Mouse (Mus musculus) hindbrain, embryonic 13.5 days (tissue): ENCODE measurements around the gene Kcnk7. TPM values are rescaled to one million over a fixed set of nuclear protein-coding genes. Genes with fewer than 3 reads are reported as not detected.

Source experiments
- ATAC-seq: fragments of 200-750 bp; cut with Nextera tagmentation; 2 replicates; pipeline ENCODE4 v1.8.0; 2017; ENCODE audit warnings: moderate TSS enrichment; ENCODE audit not compliant: low FRiP score
- H3K27ac ChIP-seq: fragments of 300-500 bp; sonication (generic); 2 replicates; pipeline ENCODE4 v1.5.1; 2015; ENCODE audit warnings: inconsistent platforms, mild to moderate bottlenecking, moderate library complexity
- H3K27me3 ChIP-seq: fragments of 300-500 bp; sonication (generic); 2 replicates; pipeline ENCODE4 v1.6.1; 2015; ENCODE audit warnings: mild to moderate bottlenecking, inconsistent platforms
- H3K36me3 ChIP-seq: fragments of 300-500 bp; sonication (generic); 2 replicates; pipeline ENCODE4 v1.6.1; 2015; ENCODE audit warnings: mild to moderate bottlenecking, inconsistent platforms
- H3K4me1 ChIP-seq: fragments of 300-500 bp; sonication (generic); replicated peaks from 2 replicates; pipeline ENCODE4 v1.6.1; 2015; ENCODE audit warnings: inconsistent platforms
- H3K4me2 ChIP-seq: fragments of 300-500 bp; sonication (generic); 2 replicates; pipeline ENCODE4 v1.6.1; 2015; ENCODE audit warnings: inconsistent platforms, mild to moderate bottlenecking, moderate library complexity
- H3K4me3 ChIP-seq: fragments of 300-500 bp; sonication (generic); 2 replicates; pipeline ENCODE4 v1.5.1; 2015; ENCODE audit warnings: mild to moderate bottlenecking, inconsistent platforms
- H3K9ac ChIP-seq: fragments of 300-500 bp; sonication (generic); 2 replicates; pipeline ENCODE4 v1.6.1; 2015; ENCODE audit warnings: mild to moderate bottlenecking, inconsistent platforms
- H3K9me3 ChIP-seq: fragments of 300-500 bp; sonication (generic); 2 replicates; pipeline ENCODE4 v1.6.1; 2016; ENCODE audit warnings: inconsistent platforms
- WGBS: fragments of 180-500 bp; shearing (Covaris S2); methylation state at CpG from one replicate; pipeline ENCODE4 v1.1.7; 2015; 5-methylcytosine and 5-hydroxymethylcytosine counted together
- polyA plus RNA-seq: library from polyadenylated mRNA; unstranded; fragments of >200 nt; fragmentation: Nextera tagmentation; extraction: Ambion mirVana; gene quantifications from 2 replicates; pipeline ENCODE4 v1.2.1, GENCODE M21; 2015

Gene Kcnk7
- polyA plus RNA-seq, 1 experiment from 2014 or later, result 0.44 TPM

DNA sequence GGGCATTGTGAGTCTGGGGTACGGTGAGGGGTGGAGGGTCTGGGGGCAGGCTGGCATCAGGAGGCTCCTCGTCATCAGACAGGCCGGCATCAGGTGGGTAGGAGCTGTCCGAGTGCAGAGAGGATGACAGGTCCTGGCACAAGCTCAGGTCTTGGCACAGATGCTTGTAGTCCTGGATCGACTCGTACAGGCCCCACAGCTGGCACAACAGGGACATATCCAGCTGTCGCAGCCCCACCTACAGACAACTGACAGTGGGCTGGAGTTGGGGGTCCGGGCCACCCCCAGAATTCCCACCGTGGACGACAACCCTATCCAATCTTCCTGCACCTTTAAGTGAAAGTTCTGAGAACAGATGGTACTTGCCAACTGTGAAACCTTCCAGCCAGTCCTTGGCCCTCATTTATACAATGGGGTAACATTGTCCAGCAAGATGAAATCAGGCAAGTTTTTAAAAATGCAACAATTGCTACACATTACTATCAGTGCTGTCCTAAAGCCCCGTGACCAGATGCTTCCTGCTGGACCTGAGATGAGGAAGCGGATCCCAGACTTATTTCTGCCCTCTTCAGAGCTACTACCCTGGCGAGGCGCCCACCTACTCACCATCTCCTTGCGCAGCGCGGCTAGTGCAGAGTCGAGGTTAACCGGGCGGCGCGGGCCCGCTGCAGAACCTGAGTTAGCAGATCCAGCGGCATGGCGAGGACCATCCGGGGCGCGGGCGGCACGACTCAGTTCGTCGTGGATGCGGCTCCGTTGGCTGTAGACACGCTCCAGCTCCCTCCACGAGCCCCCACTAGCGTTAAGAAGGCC lies 24.7 kb downstream of the Kcnk7 start:
- H3K27me3 ChIP-seq, result no peaks in the 10 kb centered on the region; the same call in 1 of the 2 replicates
- peak overlapping the region; percentile 98 for H3K27ac ChIP-seq
- no peaks in the 10 kb centered on the region for H3K9me3 ChIP-seq
- H3K4me2 ChIP-seq, result peak overlapping the region; percentile 99
- H3K4me3 ChIP-seq, result peak overlapping the region; percentile 96
- H3K9ac ChIP-seq, result peak overlapping the region; percentile 100
- peaks cover 67% of the 10 kb centered on the region for H3K4me1 ChIP-seq
- peaks cover 22% of the 10 kb centered on the region for H3K36me3 ChIP-seq
- ATAC-seq, result peak; percentile 23
- 7% methylated on average over 37 of the region's 37 CpGs for WGBS

DNA sequence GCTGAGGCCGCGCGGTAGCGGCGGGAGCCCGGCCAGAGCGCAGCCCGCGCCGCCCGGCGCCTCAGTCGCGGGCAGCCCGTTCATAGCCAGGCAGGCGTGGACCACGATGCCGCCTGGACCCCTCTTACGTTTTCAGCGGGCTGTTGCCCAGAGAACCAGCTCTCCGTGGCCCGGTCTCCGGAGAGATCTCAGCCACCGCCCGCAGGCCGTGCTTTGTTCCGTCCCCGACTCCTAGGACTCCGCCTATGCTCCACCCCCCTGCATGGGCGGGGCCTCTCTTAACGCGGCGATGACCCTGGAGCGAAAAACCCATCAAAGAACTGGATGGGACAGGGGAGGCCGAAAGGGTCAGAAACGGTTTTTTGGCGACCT lies 25.3 kb downstream of the Kcnk7 start, which contains the start of gene Fam89b:
Gene Fam89b, minus strand, starts transcription at position 210 of the 372 bp plus-strand sequence.
- Histone ChIP-seq H3K9ac (peak within 1 kb of the TSS; percentile 100), H3K4me1 (peaks cover 65% of the 10 kb centered on the region), H3K4me3 (peak within 1 kb of the TSS; percentile 96), H3K4me2 (peak within 1 kb of the TSS; percentile 99), H3K27me3 (peaks cover 5% of the 10 kb centered on the region), H3K27ac (peak within 1 kb of the TSS; percentile 98), H3K9me3 (no peaks in the 10 kb centered on the region), H3K36me3 (peaks cover 17% of the 10 kb centered on the region)
- ATAC-seq, result peak; percentile 75
- WGBS, result under 1% methylated on average over 37 of the region's 37 CpGs

DNA sequence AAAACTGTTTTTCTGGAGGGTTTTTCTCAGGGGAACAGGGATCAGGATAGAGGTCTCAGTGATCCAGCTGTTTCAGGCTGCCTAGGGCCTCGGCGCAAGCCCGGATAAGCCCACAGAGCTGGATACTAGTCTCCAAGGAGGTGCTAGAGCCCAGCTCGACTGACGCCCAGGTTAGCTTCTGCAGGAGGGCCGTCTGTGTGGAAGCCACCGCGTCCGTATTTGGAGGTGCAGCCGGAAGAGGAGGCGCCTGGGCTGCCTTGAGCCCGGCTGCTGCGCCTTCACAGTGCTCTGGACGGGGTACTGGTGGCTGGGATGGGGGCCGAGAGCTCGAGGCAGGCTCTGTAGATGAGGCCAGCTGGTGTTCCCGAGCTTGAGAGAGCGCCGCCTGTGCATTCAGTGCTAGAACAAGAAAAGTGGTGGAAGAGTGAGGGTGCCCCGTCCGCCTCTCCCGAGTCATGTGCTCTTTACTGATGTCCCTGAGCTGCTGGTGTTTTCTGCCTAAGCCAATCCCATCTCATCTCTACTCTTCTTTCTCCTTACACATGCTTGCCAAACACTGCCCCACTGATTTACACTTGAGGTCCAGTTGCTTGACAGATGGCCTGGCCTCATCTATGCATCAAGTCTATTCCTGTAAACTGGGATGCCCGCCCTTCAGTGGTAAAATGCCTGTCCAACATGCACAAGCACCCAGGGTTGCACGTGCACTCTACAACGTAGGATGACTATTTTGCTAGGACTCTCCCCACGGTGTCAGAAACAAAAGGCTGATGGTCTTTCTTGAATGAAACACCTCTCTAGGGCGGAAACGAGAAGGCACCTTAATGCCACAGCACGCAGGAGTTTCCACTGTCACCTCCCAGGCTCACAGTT lies 26.4 kb downstream of the Kcnk7 start:
- H3K9ac ChIP-seq, result peak overlapping the region; percentile 84
- peaks cover 54% of the 10 kb centered on the region for H3K4me1 ChIP-seq
- peak overlapping the region; percentile 98 for H3K27ac ChIP-seq
- peak overlapping the region; percentile 99 for H3K4me2 ChIP-seq
- peaks cover 15% of the 10 kb centered on the region for H3K27me3 ChIP-seq
- ATAC-seq, result no peak
- no peaks in the 10 kb centered on the region for H3K9me3 ChIP-seq
- peak overlapping the region; percentile 96 for H3K4me3 ChIP-seq
- H3K36me3 ChIP-seq, result peaks cover 6% of the 10 kb centered on the region
- WGBS, result 78% methylated on average over 29 of the region's 29 CpGs

DNA sequence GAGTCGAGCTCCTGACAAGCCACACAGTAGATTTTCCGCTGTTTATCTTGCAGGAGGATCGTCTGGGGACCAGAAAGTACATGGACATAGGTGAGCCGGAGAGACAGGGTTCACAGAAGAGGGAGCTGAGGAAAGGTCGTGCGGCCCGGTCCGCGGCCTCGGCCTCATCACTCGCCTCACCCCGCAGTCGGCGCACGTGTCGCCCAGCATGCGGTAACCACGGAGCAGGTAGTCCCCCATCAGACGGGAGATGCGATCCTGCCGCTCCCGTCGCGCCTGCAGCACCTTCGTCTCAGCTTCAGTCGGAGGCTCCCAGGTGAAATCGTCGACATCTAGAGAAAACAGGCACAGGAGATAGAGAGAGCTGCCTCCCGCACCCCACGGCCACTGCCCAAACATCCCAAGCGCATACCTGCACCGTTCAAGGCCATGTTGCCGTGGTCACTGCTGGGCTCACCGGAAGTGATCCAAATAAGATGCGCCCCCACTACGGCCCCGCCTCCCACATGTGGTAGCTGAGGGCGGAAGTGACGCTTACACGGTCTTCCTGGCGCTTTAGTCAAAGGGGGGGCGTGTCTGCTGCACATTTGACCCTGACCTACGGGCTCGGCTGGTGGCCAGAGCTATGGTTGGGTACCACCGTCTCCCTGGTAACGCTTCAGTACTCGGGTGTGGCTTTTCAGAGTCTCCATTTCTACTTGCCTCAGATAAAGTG lies 27.3 kb downstream of the Kcnk7 start:
- H3K4me1 ChIP-seq, result peaks cover 45% of the 10 kb centered on the region
- under 1% methylated on average over 47 of the region's 47 CpGs for WGBS
- peak overlapping the region; percentile 99 for H3K4me2 ChIP-seq

DNA sequence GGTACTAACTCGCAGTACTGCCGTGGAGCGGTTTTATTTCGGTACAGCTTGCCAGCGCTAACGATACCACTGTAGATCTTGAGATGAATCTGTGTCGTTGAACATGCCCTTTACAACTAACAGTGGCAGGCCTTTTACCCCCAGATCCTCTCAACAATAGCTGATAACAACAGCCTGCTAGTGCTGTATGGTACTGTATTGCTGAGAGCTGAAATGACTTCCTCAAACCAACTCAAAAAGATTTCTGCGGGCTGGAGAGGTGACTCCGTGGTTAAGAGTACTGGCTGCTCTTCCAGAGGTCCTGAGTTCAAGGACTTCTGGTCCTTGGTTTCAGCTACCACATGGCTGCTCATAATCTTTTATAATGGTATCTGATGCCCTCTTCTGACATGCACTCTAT lies 30.2 kb downstream of the Kcnk7 start:
- no peak overlapping the region for H3K27ac ChIP-seq
- no peak overlapping the region for H3K4me2 ChIP-seq
- 83% methylated on average over 9 of the region's 9 CpGs for WGBS
- H3K4me3 ChIP-seq, result no peak overlapping the region
- H3K27me3 ChIP-seq, result peaks cover 41% of the 10 kb centered on the region
- H3K9me3 ChIP-seq, result no peaks in the 10 kb centered on the region
- H3K4me1 ChIP-seq, result peaks cover 22% of the 10 kb centered on the region
- no peak overlapping the region for H3K9ac ChIP-seq
- ATAC-seq, result no peak
- no peaks in the 10 kb centered on the region for H3K36me3 ChIP-seq

More for the DNA sequence above, 27.3 kb downstream of the Kcnk7 start:
- ATAC-seq, result peak; percentile 80
- no peaks in the 10 kb centered on the region for H3K9me3 ChIP-seq
- peaks cover 23% of the 10 kb centered on the region for H3K27me3 ChIP-seq
- peak overlapping the region; percentile 84 for H3K9ac ChIP-seq
- H3K4me3 ChIP-seq, result peak overlapping the region; percentile 96
- peaks cover 5% of the 10 kb centered on the region; the same call in 1 of the 2 replicates for H3K36me3 ChIP-seq
- peak overlapping the region; percentile 40 for H3K27ac ChIP-seq

DNA sequence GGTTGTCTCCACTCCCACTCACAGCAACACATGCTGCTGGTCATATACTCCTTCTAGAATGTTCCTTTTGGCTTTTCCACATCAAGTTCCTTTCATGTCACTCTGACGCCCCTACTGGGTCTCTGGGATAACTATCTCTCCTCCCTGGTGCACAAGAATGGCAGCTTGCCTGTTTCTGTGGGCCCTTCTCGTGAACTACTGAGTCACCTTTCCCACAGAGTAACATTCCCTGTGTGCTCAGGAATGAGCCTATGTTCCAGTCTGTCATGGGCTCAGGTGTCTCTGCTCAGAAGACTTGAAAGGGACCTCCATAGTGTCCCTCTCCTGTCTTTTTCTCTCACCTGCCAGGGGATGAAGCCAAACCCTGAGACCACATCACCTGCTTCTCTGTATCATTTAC lies 35.3 kb downstream of the Kcnk7 start:
- H3K4me1 ChIP-seq, result peaks cover 42% of the 10 kb centered on the region
- H3K9ac ChIP-seq, result no peak overlapping the region
- peaks cover 85% of the 10 kb centered on the region for H3K27me3 ChIP-seq
- no peak overlapping the region for H3K4me2 ChIP-seq
- no peak overlapping the region for H3K27ac ChIP-seq
- WGBS, result 56% methylated on average over 2 of the region's 2 CpGs
- H3K36me3 ChIP-seq, result no peaks in the 10 kb centered on the region
- H3K9me3 ChIP-seq, result no peaks in the 10 kb centered on the region
- ATAC-seq, result no peak
- no peak overlapping the region for H3K4me3 ChIP-seq

DNA sequence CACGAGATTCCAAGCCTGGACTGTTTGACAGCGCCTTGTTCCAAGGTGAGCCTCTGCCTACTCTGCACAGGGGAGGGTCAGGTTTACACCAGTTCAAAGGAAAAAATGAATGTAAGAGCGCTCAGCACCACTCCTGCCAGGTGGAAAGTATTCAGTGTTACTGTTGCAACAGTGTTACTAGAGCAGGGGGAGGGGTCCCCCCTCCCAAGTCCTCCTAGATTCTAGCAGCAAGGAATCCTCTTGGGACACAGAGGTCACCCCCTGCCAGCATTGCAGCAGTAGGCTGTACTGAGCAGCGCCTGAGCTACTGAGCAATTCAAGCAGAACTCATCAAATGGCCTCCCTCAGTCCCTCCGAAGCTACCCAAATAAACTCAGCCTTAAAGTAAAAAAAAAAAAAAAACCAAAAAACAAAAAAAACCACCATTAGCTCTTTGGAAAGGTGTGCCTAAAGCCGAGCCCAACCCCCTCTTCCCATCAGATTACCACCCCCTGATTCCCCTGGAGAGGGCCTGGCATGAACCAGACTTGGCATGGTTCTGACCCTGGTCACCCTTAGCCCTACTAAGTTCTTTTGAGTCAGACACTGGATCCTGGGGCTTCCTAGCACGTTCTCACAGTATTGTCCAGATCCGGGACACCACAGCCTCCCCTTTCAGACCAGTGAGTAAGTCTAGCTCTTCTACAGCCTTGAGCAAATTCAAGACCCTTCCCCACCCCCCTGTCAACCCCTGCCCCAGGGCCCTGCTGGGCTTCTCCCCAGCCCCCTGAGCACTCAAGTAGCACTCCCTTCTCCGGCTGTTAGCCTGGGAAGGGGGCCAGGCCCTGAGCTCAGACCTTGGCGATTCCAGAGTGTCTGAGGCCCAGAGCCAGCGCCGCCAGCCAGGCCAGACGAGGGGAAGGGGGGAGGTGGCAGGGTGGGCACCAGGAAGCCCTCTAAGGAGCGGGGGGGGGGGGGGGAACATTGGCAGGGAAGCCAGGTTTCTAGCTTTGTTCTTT lies 36.5 kb downstream of the Kcnk7 start, which contains the start of gene Ltbp3:
Gene Ltbp3, plus strand, starts transcription at position 585 of the 998 bp plus-strand sequence.
- Histone ChIP-seq H3K4me1 (peaks cover 48% of the 10 kb centered on the region), H3K36me3 (no peaks in the 10 kb centered on the region), H3K27ac (peak within 1 kb of the TSS; percentile 84), H3K27me3 (peaks cover 86% of the 10 kb centered on the region), H3K9me3 (no peaks in the 10 kb centered on the region), H3K4me3 (peak within 1 kb of the TSS; percentile 52), H3K9ac (peak within 1 kb of the TSS; percentile 78), H3K4me2 (peak within 1 kb of the TSS; percentile 89)
- peak; percentile 46; the same call in 1 of the 2 replicates for ATAC-seq
- WGBS, result 21% methylated on average over 13 of the region's 14 CpGs

DNA sequence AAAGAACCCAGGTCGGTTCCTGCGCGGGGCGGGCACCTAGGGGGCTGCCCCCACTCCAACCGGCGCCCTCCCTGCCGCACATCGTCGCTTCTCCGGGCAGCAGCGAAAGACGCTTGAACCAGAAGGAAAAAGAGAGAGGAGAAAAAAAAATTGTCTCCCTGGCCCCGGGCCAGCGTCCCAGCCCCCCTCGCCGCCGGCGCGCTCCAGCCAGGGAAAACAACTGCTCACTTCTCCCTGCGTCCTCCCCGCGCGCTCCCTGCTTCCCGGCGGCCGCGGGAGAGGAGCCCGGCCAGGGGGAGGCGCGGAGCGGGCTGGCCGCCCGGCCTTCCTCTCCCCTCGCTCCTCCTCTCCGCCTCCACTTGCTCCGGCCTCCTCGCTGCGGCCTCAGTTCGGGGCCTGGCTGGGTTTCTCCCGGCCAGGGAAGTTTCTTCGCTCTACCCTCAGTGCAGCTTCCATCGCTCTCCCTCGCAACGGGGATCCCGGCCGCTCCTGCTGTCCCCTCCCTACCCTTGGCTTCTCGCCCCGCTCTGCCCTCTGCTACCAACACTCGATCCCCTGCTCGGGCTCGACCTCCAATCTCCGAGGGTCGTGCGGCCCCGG lies 37.6 kb downstream of the Kcnk7 start:
- Histone ChIP-seq H3K4me1 (peaks cover 59% of the 10 kb centered on the region), H3K4me2 (peak overlapping the region; percentile 89), H3K4me3 (peak overlapping the region; percentile 52), H3K9ac (peak overlapping the region; percentile 78), H3K36me3 (no peaks in the 10 kb centered on the region), H3K27ac (peak overlapping the region; percentile 84), H3K9me3 (no peaks in the 10 kb centered on the region), H3K27me3 (peaks cover 87% of the 10 kb centered on the region)
- ATAC-seq, result peak; percentile 68
- under 1% methylated on average over 51 of the region's 55 CpGs for WGBS

DNA sequence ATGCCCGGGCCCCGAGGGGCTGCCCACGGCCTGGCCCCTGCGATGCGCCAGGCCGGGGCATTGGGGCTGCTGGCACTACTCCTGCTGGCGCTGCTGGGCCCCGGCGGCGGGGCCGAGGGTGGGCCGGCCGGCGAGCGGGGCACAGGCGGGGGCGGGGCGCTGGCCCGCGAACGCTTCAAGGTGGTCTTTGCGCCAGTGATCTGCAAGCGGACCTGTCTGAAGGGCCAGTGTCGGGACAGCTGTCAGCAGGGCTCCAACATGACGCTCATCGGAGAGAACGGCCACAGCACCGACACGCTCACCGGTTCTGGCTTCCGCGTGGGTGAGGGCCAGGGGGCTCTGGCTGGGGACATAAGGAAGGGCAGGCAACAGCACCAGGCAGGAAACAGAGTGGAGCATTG lies 38.1 kb downstream of the Kcnk7 start:
- ATAC-seq, result peak; percentile 12
- Histone ChIP-seq H3K4me3 (peak overlapping the region; percentile 52), H3K9me3 (no peaks in the 10 kb centered on the region), H3K4me2 (peak overlapping the region; percentile 89), H3K36me3 (no peaks in the 10 kb centered on the region), H3K27me3 (peaks cover 88% of the 10 kb centered on the region), H3K27ac (peak overlapping the region; percentile 84), H3K4me1 (peaks cover 62% of the 10 kb centered on the region), H3K9ac (peak overlapping the region; percentile 78)
- WGBS, result 1% methylated on average over 32 of the region's 32 CpGs

DNA sequence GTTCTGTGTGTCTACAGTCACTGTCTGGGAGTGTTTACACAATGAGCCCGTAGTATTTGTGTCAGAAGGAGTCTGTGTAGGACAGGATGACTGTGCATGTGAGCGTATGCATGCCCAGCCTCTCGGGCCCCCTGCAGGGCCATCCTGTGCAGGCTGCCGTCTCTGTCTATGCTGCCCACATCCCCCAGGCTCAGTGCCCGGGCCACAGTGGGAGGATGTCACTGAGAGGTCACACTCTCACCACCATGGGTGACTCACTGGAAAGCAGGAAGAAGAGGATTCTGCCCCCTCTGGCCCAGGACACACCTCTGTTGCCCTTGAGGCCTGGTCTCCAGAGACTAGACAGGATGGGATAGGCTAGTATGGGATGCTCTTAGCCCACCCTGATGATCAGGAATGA lies 39.4 kb downstream of the Kcnk7 start:
- no peak for ATAC-seq
- Histone ChIP-seq H3K4me1 (peaks cover 62% of the 10 kb centered on the region), H3K9ac (peak overlapping the region; percentile 43; the same call in 1 of the 2 replicates), H3K27ac (no peak overlapping the region), H3K9me3 (no peaks in the 10 kb centered on the region), H3K4me3 (no peak overlapping the region), H3K27me3 (peaks cover 97% of the 10 kb centered on the region), H3K36me3 (no peaks in the 10 kb centered on the region), H3K4me2 (peak overlapping the region; percentile 89)
- 58% methylated on average over 5 of the region's 5 CpGs for WGBS
